Mouse (Mus musculus) bone marrow macrophage, adult 2 months (primary cell): Measurements from ENCODE around the gene Car7.

Experiments
- CTCF ChIP-seq: IDR thresholded peaks from 2 replicates; pipeline ENCODE4 v1.5.1; 2012; ENCODE audit warnings: low read depth, mild to moderate bottlenecking, low read length, moderate library complexity
- POLR2A ChIP-seq: IDR thresholded peaks from 2 replicates; pipeline ENCODE4 v1.6.1; 2012; ENCODE audit warnings: mild to moderate bottlenecking, low read depth, low read length, borderline replicate concordance

- TF ChIP-seq POLR2A (no peak), CTCF (no peak)
These were observed 25.2 kb upstream of the Car7 start, which contains the start of gene Terb1 for GRCm38 (mm10) chr8:104509061-104510006.
